Mouse (Mus musculus) ES-Bruce4 (cell line): Measurements from ENCODE around the gene Numb. TPM values are rescaled to one million over a fixed set of nuclear protein-coding genes. Genes with fewer than 3 reads are reported as not detected.
A peak's percentile ranks its signal among the peaks of the same experiment; 100 is the strongest.

ENCODE experiments used
- H3K27ac ChIP-seq: 2 replicates; pipeline ENCODE4 v1.5.1; 2012; ENCODE audit warnings: low read length, inconsistent platforms; ENCODE audit not compliant: insufficient read depth
- H3K27me3 ChIP-seq: 2 replicates; pipeline ENCODE4 v1.6.1; 2012; ENCODE audit warnings: mild to moderate bottlenecking, low read length, inconsistent platforms; ENCODE audit not compliant: control insufficient read depth, poor library complexity, insufficient read depth, severe bottlenecking
- H3K36me3 ChIP-seq: 2 replicates; pipeline ENCODE4 v1.6.1; 2012; ENCODE audit warnings: inconsistent platforms, mild to moderate bottlenecking, low read length, moderate library complexity; ENCODE audit not compliant: control insufficient read depth, poor library complexity, insufficient read depth, severe bottlenecking
- H3K4me1 ChIP-seq: one replicate; pipeline ENCODE4 v1.8.1; 2011; ENCODE audit warnings: low read length; ENCODE audit not compliant: control insufficient read depth, insufficient read depth
- H3K4me3 ChIP-seq: 2 replicates; pipeline ENCODE4 v1.5.1; 2011; ENCODE audit warnings: low read depth, mild to moderate bottlenecking, low read length
- H3K9ac ChIP-seq: 2 replicates; pipeline ENCODE4 v1.6.1; 2012; ENCODE audit warnings: low read depth, mild to moderate bottlenecking, inconsistent platforms; ENCODE audit not compliant: poor library complexity, severe bottlenecking
- H3K9me3 ChIP-seq: replicated peaks from 2 replicates; pipeline ENCODE4 v1.6.1; 2012; ENCODE audit warnings: mild to moderate bottlenecking, low read length, inconsistent platforms; ENCODE audit not compliant: control insufficient read depth, poor library complexity, insufficient read depth, severe bottlenecking
- CTCF ChIP-seq: IDR thresholded peaks from one replicate; pipeline ENCODE4 v1.8.1; 2011; ENCODE audit warnings: low read depth, low read length
- EP300 ChIP-seq: IDR thresholded peaks from 2 replicates; pipeline ENCODE4 v1.6.1; 2011; ENCODE audit warnings: low read depth, low read length; ENCODE audit not compliant: insufficient read depth
- POLR2A ChIP-seq: IDR thresholded peaks from one replicate; pipeline ENCODE4 v1.8.1; 2011; ENCODE audit warnings: low read length; ENCODE audit not compliant: insufficient read depth
- polyA plus RNA-seq: library from polyadenylated mRNA; stranded (reverse); fragments of >200 nt; gene quantifications from 2 replicates; pipeline ENCODE4 v1.2.4, GENCODE M21; 2011; ENCODE audit warnings: low read depth; ENCODE audit not compliant: missing spikeins, insufficient read depth, insufficient read length

Gene Numb
- polyA plus RNA-seq, 1 experiment: 43.5 TPM

GRCm38 (mm10) chr12:83925160-83925703 lies 3.5 kb upstream of the Numb start:
- H3K36me3 ChIP-seq: no peaks in the 10 kb centered on the region
- TF ChIP-seq CTCF: no peak
- TF ChIP-seq POLR2A: no peak
- TF ChIP-seq EP300: no peak
- no peak overlapping the region for H3K4me3 ChIP-seq
- H3K4me1 ChIP-seq: no peaks in the 10 kb centered on the region
- H3K27me3 ChIP-seq: no peaks in the 10 kb centered on the region
- H3K9ac ChIP-seq: no peak overlapping the region
- H3K9me3 ChIP-seq: no peaks in the 10 kb centered on the region
- no peak overlapping the region for H3K27ac ChIP-seq

GRCm38 (mm10) chr12:83924332-83924731 lies 2.6 kb upstream of the Numb start:
- no peak overlapping the region for H3K4me3 ChIP-seq
- H3K9ac ChIP-seq: no peak overlapping the region
- H3K27ac ChIP-seq: no peak overlapping the region
- H3K36me3 ChIP-seq: no peaks in the 10 kb centered on the region
- H3K4me1 ChIP-seq: no peaks in the 10 kb centered on the region
- TF ChIP-seq CTCF: no peak
- TF ChIP-seq EP300: no peak
- no peak for TF ChIP-seq POLR2A
- no peaks in the 10 kb centered on the region for H3K27me3 ChIP-seq
- no peaks in the 10 kb centered on the region for H3K9me3 ChIP-seq

GRCm38 (mm10) chr12:83923486-83923859 lies 1.7 kb upstream of the Numb start:
- H3K9ac ChIP-seq: no peak overlapping the region
- TF ChIP-seq EP300: no peak
- no peak for TF ChIP-seq CTCF
- TF ChIP-seq POLR2A: no peak
- no peaks in the 10 kb centered on the region for H3K4me1 ChIP-seq
- no peaks in the 10 kb centered on the region for H3K36me3 ChIP-seq
- no peaks in the 10 kb centered on the region for H3K9me3 ChIP-seq
- H3K4me3 ChIP-seq: no peak overlapping the region
- no peak overlapping the region for H3K27ac ChIP-seq
- H3K27me3 ChIP-seq: no peaks in the 10 kb centered on the region

GRCm38 (mm10) chr12:83922724-83923485 lies 1.2 kb upstream of the Numb start:
- H3K4me1 ChIP-seq: no peaks in the 10 kb centered on the region
- H3K27me3 ChIP-seq: no peaks in the 10 kb centered on the region
- H3K36me3 ChIP-seq: no peaks in the 10 kb centered on the region
- peak overlapping the region; percentile 84; the same call in 1 of the 2 replicates for H3K27ac ChIP-seq
- H3K9ac ChIP-seq: peak overlapping the region; percentile 78
- no peaks in the 10 kb centered on the region for H3K9me3 ChIP-seq
- TF ChIP-seq POLR2A (no peak), CTCF (no peak), EP300 (no peak)
- no peak overlapping the region for H3K4me3 ChIP-seq

- TF ChIP-seq POLR2A (no peak), EP300 (no peak), CTCF (no peak)
- Histone ChIP-seq H3K4me1 (no peaks in the 10 kb centered on the region), H3K27me3 (no peaks in the 10 kb centered on the region), H3K9me3 (no peaks in the 10 kb centered on the region), H3K27ac (no peak overlapping the region; the same call in 1 of the 2 replicates), H3K9ac (peak overlapping the region; percentile 94), H3K4me3 (peak overlapping the region; percentile 91), H3K36me3 (no peaks in the 10 kb centered on the region)
These were observed 853 bp downstream of the Numb start for GRCm38 (mm10) chr12:83920721-83921441.

- Histone ChIP-seq H3K9me3 (no peaks in the 10 kb centered on the region), H3K27ac (no peak overlapping the region), H3K4me3 (no peak overlapping the region), H3K36me3 (no peaks in the 10 kb centered on the region), H3K27me3 (no peaks in the 10 kb centered on the region), H3K9ac (no peak overlapping the region), H3K4me1 (no peaks in the 10 kb centered on the region)
- no peak for TF ChIP-seq POLR2A
- no peak for TF ChIP-seq EP300
- TF ChIP-seq CTCF: no peak
These were observed 4.8 kb downstream of the Numb start for GRCm38 (mm10) chr12:83916884-83917283.
